Mouse (Mus musculus) duodenum, adult 2 months (tissue): Measurements from ENCODE around the gene AI597479. TPM values are rescaled to one million over a fixed set of nuclear protein-coding genes. Genes with fewer than 3 reads are reported as not detected.

ENCODE experiments used
- polyA plus RNA-seq: library from polyadenylated mRNA; depleted of rRNA; stranded (reverse); fragments of >200 nt; gene quantifications from 2 replicates; pipeline ENCODE4 v1.2.3, GENCODE M21; 2012; ENCODE audit warnings: low replicate concordance; rRNA removed

The AI597479 gene
- polyA plus RNA-seq, result 0.53 and 0.74 TPM in 2 replicates

GRCm38 (mm10) chr1:43098031-43098984, at the start of gene AI597479, which contains the start of gene Tgfbrap1:
Gene AI597479 (plus strand): TSS chr1:43098710.
Gene Tgfbrap1 (minus strand): TSS chr1:43098637.

Other genes starting within 250 kb of the AI597479 start
- gene Mrps9, start 247.5 kb upstream of the AI597479 start, polyA plus RNA-seq, result 10.6 and 13.6 TPM in 2 replicates
- gene Gpr45, start 145.8 kb upstream of the AI597479 start, polyA plus RNA-seq, result 0.49 and 0.69 TPM in 2 replicates
- 5.6 and 9.1 TPM in 2 replicates for gene Tgfbrap1, start 73 bp upstream of the AI597479 start, polyA plus RNA-seq
- gene Fhl2, start 98.3 kb downstream of the AI597479 start, polyA plus RNA-seq, result 28.9 and 32.5 TPM in 2 replicates